Mouse (Mus musculus) skeletal muscle tissue, adult 2 months (tissue): ENCODE results near the gene Capza2.

Source experiments
- DNase-seq: peaks from one replicate; pipeline ENCODE4 v3.0.0-alpha.2; 2012; ENCODE audit warnings: low read depth, low spot score

Gene Capza2

DNA sequence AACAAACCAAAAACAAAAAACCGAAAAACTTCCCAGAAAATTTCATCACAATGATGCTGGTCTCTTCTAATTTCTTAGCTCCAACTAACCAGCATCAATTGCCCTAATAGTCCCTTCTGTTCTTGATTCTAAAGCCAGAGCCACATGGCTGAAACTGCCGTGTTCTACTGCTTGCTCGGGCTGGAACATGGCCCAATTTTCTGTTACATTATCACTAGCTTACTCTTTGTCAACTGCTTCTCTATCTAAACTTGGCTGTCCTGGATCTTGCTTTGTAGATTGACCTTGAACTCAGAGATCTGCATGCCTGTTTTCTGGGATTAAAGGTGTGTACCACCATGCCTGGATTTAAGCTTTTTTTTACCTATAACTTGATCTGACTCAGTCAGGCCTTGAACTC is 69.9 kb downstream of the Capza2 start:
- DNase-seq = no peak
